Mouse (Mus musculus) cerebellum, adult 9-10 months (tissue): ENCODE measurements around the gene Atg5.
"Not testable (repeated sequence)": the region's sequence is repeated elsewhere in the genome, so short reads cannot be mapped to it uniquely, and the experiment has no call there.

Experiments
- DNase-seq: peaks from one replicate; pipeline ENCODE4 v3.0.0; 2022

The Atg5 gene

GRCm38 (mm10) chr10:44268145-44268860, at the start of gene Atg5:
TSS of gene Atg5 (plus strand) at chr10:44268358.
- DNase-seq = peak; percentile 97

GRCm38 (mm10) chr10:44219073-44219472, 49.1 kb upstream of the Atg5 start:
- DNase-seq = not testable (repeated sequence)

- DNase-seq = no peak
Observed at GRCm38 (mm10) chr10:44224345-44224744, 43.8 kb upstream of the Atg5 start.

GRCm38 (mm10) chr10:44233351-44233750, 34.8 kb upstream of the Atg5 start:
- DNase-seq = peak; percentile 20

DNA sequence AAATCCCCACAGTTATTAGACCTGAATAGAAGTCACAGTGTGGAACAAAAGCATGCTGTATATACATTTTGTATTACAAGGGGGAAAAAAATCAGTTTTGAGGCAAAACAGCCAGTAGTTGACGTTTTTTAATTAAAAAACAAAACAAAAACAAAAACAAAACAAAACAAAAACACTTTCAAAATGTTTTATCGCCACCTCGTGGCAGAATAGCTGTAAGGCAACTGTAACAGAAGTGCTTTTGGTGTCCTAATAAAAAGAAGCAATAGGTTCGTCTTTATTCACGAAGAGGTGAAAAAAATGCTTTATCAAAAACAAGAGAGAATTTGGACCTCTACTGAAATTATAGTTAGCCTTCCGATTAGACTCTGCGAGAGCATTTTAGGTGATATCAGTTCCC, 32.9 kb upstream of the Atg5 start:
- DNase-seq = not testable (repeated sequence)

DNA sequence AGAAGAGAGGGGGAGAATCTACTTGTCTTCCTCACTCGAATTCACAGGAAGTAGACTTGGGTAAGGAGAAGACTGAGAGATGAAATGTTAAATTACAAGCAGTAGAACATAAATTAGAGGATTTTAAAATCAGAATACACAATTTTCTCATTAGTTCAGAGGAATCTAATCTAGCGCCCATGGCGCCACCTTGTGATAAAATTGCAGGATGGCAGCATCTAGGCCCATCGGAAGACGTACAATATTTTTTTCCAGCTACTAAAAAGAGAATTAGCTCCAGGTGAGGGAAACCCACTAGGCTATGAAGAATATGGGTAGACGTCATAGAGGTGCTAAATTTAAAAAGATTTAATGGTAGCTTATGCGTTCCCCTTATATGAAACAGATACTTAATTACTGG, 11.5 kb upstream of the Atg5 start:
- no peak for DNase-seq

DNA sequence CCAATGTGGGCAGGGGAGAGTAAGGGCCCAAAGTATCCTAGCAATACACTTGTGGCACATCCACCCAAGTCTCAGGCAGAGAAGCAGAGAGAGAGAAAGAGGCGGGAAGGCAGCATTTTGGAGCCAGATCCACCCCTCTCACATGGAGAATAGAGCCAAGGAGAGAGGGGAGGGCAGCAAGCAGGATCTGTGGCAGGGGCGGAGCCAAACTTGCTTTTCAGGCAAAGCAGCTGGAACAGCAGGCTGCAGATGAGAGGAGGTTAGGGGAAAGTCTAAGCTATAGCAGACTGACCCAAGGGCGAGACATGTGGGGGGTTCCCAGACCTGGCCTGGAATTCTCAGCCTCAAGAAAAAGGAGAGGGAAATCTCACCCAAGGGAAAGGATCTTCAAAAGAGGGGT, 2.3 kb upstream of the Atg5 start:
- DNase-seq = no peak

DNA sequence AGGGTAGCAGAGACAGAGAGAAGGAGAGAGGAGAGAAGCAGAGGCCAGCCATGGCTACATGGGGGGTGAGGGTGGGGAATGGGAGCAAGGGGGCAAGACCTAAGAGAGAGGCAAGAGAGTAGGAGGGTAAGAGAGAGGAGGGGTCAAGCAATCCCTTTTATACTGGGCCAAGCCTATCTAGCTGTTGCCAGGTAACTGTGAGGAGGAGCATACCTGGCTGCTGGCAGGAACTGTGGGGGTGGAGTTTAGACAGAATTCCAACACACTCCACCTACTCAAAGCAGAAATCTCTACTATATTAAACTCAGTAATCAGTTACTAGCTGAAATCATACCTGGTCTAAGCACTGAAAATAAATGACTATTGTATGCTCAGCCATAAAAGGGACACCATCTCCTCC, 1.6 kb upstream of the Atg5 start:
- no peak for DNase-seq

GRCm38 (mm10) chr10:44267426-44268142, 574 bp upstream of the Atg5 start:
- no peak for DNase-seq

DNA sequence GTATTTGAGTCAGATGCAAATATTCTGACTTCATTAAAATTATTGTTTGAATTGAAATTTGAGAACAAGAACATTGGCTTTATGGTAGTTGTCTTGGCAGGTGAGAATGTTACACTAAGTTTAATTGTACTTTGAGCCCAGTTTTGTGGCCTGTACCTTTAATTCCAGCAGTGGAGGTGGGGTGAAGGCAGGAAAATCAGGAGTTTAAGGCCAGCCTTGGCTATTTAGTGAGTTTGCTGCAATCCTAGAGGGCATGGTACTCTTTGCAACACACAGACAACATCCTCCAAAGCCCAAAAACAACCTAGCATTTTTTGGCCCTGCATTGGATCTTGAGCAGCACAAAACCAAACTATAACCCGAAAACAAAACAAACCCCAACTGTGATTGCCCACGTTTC, 1.1 kb downstream of the Atg5 start:
- no peak for DNase-seq

DNA sequence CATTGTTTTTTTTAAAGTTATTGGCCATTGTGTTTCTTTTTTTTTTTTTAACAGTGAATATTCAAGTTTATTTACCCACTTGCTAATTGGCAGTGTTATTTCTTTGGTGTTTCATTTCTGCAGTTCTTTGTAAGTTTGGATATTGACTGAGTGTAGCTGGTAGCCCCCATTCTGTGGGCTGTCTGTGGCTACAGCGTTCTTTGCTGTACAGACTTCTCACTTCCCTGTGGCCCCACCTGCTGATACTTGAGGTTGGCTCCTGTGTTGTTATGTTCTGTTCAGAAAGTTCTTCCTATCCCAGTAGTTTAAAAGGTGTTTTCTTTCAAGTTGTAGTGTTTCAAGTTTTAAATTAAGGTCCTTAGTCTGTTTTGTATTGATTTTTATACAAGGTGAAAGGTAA, 14.2 kb downstream of the Atg5 start:
- DNase-seq = no peak

GRCm38 (mm10) chr10:44285106-44285505, 16.9 kb downstream of the Atg5 start:
- DNase-seq = no peak

DNA sequence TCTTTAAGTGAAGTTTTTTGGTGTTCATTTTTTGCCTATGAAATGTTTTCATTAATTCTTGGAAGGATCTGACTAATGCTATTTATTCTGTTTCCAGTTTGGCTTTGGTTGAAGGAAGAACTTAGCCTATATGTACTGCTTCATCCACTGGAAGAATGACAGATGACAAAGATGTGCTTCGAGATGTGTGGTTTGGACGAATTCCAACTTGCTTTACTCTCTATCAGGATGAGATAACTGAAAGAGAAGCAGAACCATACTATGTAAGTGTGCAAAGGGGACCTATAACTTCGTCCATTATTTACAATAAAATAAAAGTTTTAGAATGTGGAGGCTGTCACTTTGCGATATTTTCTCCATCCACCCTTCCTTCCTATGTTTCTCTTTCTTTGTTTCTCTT, 17.8 kb downstream of the Atg5 start:
- DNase-seq = no peak

DNA sequence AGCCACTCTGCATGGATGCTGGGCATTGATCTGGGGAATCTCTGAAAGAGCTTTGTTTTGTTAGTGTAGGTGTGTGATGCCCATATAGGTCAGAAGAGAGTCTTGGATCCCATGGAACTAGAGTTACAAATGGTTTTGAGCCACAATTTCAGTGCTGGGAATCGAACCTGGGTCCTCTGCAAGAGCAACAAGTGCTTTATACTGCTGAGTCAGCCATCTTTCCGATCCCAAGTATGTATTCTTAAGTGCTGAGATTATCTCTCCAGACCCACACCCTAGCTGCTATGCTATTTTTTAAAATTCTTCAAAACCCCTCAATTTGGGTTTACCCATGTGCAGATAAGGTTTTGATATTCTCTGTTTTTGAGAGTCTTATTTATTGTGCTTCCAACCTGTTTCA, 22.7 kb downstream of the Atg5 start:
- DNase-seq = no peak

- DNase-seq = peak; percentile 16
Observed at GRCm38 (mm10) chr10:44292205-44292604, 24.0 kb downstream of the Atg5 start.

DNA sequence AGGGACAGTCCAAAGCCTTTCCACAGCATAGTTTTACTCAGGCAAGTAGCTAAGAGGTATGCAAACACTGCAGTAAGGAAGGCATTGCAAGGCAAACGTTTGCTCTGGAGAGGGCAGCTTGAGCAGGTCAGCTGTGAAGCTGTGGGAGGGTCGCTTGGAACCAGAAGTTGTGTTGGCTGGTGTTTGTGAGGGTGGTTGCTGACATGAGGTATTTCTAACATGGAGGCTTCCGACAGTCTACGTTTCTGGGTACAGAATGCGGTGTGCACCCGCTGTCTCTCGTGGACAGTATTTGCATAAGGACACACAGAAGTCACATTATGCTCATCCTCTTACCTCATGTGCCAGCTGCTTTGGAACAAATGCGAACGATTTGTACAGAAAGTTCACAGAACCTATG, 31.0 kb downstream of the Atg5 start:
- no peak for DNase-seq

GRCm38 (mm10) chr10:44300078-44300477, 31.9 kb downstream of the Atg5 start:
- DNase-seq = no peak

DNA sequence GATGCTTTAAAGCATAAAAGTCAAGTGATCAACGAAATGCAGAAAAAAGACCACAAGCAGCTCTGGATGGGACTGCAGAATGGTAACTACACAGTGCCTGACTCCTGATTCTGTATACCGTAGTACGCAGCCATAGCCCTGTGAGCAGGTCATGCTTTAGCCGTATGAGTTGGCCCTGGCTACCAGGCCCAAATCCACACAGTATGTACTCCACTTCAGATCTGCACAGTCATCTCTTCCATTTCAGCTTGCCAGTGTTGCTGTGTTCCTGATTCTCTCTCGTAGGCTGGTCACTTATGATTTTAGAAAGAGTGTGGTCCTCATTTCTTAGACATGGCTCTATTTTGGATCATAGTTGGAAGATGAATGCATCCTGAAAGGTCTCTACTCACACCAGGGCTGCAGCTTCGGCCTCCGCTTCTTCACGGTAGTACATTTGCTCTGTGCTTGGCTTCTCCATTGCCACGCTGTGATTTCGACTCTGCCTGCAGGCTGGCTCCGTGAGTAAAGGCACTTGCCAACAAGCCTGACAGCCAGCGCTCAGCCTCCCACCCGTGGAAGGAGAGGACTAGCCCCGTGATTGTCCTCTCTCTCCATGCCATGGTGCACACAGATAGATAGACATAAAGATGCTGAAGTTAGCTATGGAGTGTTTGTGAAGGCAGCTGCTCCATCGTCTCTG, 35.6 kb downstream of the Atg5 start:
- no peak for DNase-seq

GRCm38 (mm10) chr10:44304330-44304717, 36.2 kb downstream of the Atg5 start:
- DNase-seq = no peak

- no peak for DNase-seq
Observed at GRCm38 (mm10) chr10:44304845-44305244, 36.7 kb downstream of the Atg5 start.

GRCm38 (mm10) chr10:44306308-44306707, 38.1 kb downstream of the Atg5 start:
- no peak for DNase-seq

DNA sequence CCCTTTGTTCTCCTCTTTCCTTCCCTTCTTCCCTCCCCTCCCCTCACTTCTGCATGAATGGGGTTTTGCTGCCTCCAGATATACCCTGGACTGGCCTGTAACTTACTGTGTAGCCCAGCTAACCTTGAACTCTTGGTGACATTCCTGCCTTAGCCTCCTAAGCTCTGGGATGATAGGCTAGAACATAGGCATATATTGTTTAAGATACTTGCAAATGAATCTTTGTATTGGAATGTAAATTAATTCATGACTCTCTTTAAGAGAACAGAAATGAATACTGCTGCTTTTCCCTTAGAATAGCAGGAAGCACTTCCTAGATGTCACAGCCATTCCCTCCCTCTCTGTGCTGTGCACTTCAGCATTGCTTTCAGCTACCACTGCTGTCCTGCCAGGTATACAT, 40.1 kb downstream of the Atg5 start:
- no peak for DNase-seq

DNA sequence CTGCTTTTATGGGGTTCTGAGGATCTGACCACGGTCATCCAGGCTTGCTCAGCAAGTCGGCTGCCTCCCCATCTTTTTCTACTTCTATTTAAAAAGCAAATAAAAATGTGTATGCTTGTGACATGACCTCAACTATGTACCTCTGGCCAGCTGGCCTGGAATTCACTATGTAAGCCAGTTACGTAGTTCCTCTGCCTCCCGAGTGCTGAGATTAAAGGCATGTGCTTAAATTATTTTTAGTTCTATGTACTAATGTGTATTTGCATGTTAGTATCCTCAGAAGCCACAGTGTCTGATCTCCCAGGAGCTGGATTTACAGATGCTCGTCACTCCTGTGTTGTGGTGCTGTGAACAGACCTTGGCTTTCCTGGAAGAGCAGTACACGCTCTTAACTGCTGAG, 41.1 kb downstream of the Atg5 start:
- DNase-seq = no peak

DNA sequence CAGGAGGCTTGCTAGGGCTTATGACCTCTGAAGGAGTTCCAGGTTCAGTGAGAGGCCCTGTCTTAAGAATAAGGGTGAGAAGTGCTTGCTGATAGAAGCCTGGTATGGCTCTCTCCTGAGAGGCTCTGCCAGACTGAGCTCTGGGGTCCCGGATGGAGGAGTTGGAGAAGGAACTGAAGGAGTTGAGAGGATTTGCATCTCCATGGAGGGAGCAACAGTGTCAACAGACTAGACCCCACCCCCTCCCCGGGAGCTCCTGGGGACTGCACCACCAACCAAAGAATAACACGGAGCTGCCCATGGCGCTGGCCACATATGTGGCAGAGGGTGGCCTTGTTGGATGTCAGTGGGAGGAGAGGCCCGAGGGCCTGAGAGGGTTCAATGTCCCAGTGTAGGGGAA, 47.1 kb downstream of the Atg5 start:
- no peak for DNase-seq
